Mouse (Mus musculus) bone marrow, adult 2 months (tissue): ENCODE results near the gene Fam126a.

ENCODE experiments used
- CTCF ChIP-seq: fragments of 200-500 bp; IDR thresholded peaks from 2 replicates; pipeline ENCODE4 v1.5.1; 2011; ENCODE audit warnings: low read length, control low read depth; ENCODE audit not compliant: control insufficient read depth, insufficient read depth
- POLR2A ChIP-seq: fragments of 200-500 bp; IDR thresholded peaks from 2 replicates; pipeline ENCODE4 v1.6.1; 2011; ENCODE audit warnings: low read depth, mild to moderate bottlenecking, control low read depth, low read length, borderline replicate concordance; ENCODE audit not compliant: control insufficient read depth

GRCm38 (mm10) chr5:23908486-23909090 is 121.9 kb downstream of the Fam126a start:
- no peak for TF ChIP-seq CTCF
- TF ChIP-seq POLR2A = no peak
